Comparison of ENCODE assay signal across 8 mouse cellular contexts in genomic region chr6:118922328-118923211, GRCm38 (mm10).
DNase-seq lines count a peak whose midpoint lies in the region; ATAC-seq and TF ChIP-seq lines count a peak whose summit lies in the region.

No protein-coding gene starts in this region.

- no peak overlapping the region for H3K4me2 ChIP-seq in forebrain, embryonic 13.5 days
- peak overlapping the region; percentile 15; the same call in 1 of the 2 replicates for H3K4me2 ChIP-seq in lung, embryonic 14.5 days

- peak; percentile 60 for DNase-seq in ES-E14 (ENCODE audit: low read depth, low spot score)
- DNase-seq in c-Kit-positive CD71-positive TER-119-positive erythroid progenitor cells, embryonic 14.5 days (ENCODE audit: low spot score) = peak; percentile 73
- DNase-seq in layer of hippocampus, adult 2 months (ENCODE audit: low spot score in 2 of 2) = peak; percentile 74 to 84
- DNase-seq in lung, embryonic 14.5 days = peak; percentile 94
- peak; percentile 71 for DNase-seq in ovary, postnatal 14 days (ENCODE audit: low spot score)
- DNase-seq in thymus, postnatal 10 days (ENCODE audit: low spot score in 2 of 2) = peak; percentile 56 to 85

- peak; percentile 96 for TF ChIP-seq CTCF in layer of hippocampus, adult 2 months (conservative IDR thresholded peaks at IDR 0.05)
- peak; percentile 97 for TF ChIP-seq CTCF in lung, embryonic 14.5 days (IDR thresholded peaks at IDR 0.05; ENCODE audit: low read depth)

- WGBS in forebrain, embryonic 13.5 days = 33% methylated on average over 13 of the region's 13 CpGs
- 13% methylated on average over 13 of the region's 13 CpGs for WGBS in lung, embryonic 14.5 days

- no peaks in the 10 kb centered on the region for H3K27me3 ChIP-seq in forebrain, embryonic 13.5 days
- no peaks in the 10 kb centered on the region for H3K27me3 ChIP-seq in lung, embryonic 14.5 days (ENCODE audit: insufficient read depth, low read length)

- no peaks in the 10 kb centered on the region for H3K4me1 ChIP-seq in ES-E14 (ENCODE audit: control insufficient read depth in 2 of 2, insufficient read depth in 2 of 2, low read length in 2 of 2, poor library complexity in 1 of 2)
- H3K4me1 ChIP-seq in forebrain, embryonic 13.5 days = 0 out of 2 replicates have a peak, but pooled peaks cover 6% of the 10 kb centered on the region
- H3K4me1 ChIP-seq in lung, embryonic 14.5 days (ENCODE audit: insufficient read depth) = peaks cover 9% of the 10 kb centered on the region; the same call in 1 of the 2 replicates

- no peaks in the 10 kb centered on the region for H3K9me3 ChIP-seq in ES-E14 (ENCODE audit: control insufficient read depth, insufficient read depth, low read depth, low read length)
- no peaks in the 10 kb centered on the region for H3K9me3 ChIP-seq in forebrain, embryonic 13.5 days (replicated peaks)
- no peaks in the 10 kb centered on the region for H3K9me3 ChIP-seq in lung, embryonic 14.5 days (ENCODE audit: low read depth, low read length)

- peak; percentile 79 for ATAC-seq in forebrain, embryonic 13.5 days
- peak; percentile 61 to 77; a peak in 3 of 4 replicates for ATAC-seq in hematopoietic stem cell, adult 5-6 weeks (replicated peaks in 1 of 2; ENCODE audit: insufficient read depth in 1 of 2, low FRiP score in 2 of 2, low TSS enrichment in 1 of 2, low read depth in 1 of 2, poor library complexity in 2 of 2, severe bottlenecking in 2 of 2)
- peak; percentile 80 for ATAC-seq in lung, embryonic 14.5 days (ENCODE audit: insufficient read depth)

- H3K4me3 ChIP-seq in ES-E14 (ENCODE audit: insufficient read depth in 1 of 2, low read depth in 1 of 2, low read length in 2 of 2, poor library complexity in 1 of 2, severe bottlenecking in 1 of 2) = no peak overlapping the region
- no peak overlapping the region for H3K4me3 ChIP-seq in forebrain, embryonic 13.5 days
- H3K4me3 ChIP-seq in layer of hippocampus, adult 2 months = no peak overlapping the region
- no peak overlapping the region for H3K4me3 ChIP-seq in lung, embryonic 14.5 days (ENCODE audit: low read depth, low read length)

- no peak overlapping the region for H3K27ac ChIP-seq in ES-E14 (ENCODE audit: insufficient read depth, low read depth, low read length, poor library complexity, severe bottlenecking)
- H3K27ac ChIP-seq in forebrain, embryonic 13.5 days = no peak overlapping the region
- H3K27ac ChIP-seq in layer of hippocampus, adult 2 months = peak overlapping the region; percentile 46; the same call in 1 of the 2 replicates
- H3K27ac ChIP-seq in lung, embryonic 14.5 days (ENCODE audit: low read depth) = no peak overlapping the region

- in situ Hi-C loops in ES-E14 (cut with MboI; ENCODE audit: low sequenced_read_pairs in 2 of 2, unreplicated experiment in 2 of 2) = no loop called here

- no peak overlapping the region for H3K9ac ChIP-seq in ES-E14 (ENCODE audit: insufficient read depth, low read depth, low read length, poor library complexity, severe bottlenecking)
- H3K9ac ChIP-seq in forebrain, embryonic 13.5 days = no peak overlapping the region
- no peak overlapping the region for H3K9ac ChIP-seq in lung, embryonic 14.5 days

- H3K36me3 ChIP-seq in ES-E14 (ENCODE audit: control insufficient read depth, insufficient read depth, low read length, poor library complexity, severe bottlenecking) = no peaks in the 10 kb centered on the region
- no peaks in the 10 kb centered on the region for H3K36me3 ChIP-seq in forebrain, embryonic 13.5 days (ENCODE audit: poor library complexity, severe bottlenecking)
- H3K36me3 ChIP-seq in lung, embryonic 14.5 days (ENCODE audit: insufficient read depth) = no peaks in the 10 kb centered on the region

TF ChIP-seq in ES-E14, 5 proteins besides CTCF, POLR2A, EP300 and RAD21:
- peak; percentile 67 for TF ChIP-seq ZC3H11A (IDR thresholded peaks at IDR 0.05; ENCODE audit: borderline replicate concordance, low read depth, low read length)
- no peak for TF ChIP-seq ZNF384 (IDR thresholded peaks at IDR 0.05; ENCODE audit: low read depth, low read length)
